Mouse (Mus musculus) liver, adult 10 weeks (tissue): Measurements from ENCODE around the gene Dsp. TPM values are rescaled to one million over a fixed set of nuclear protein-coding genes. Genes with fewer than 3 reads are reported as not detected.

Experiments
- polyA plus RNA-seq: library from polyadenylated mRNA; stranded (reverse); fragments of 350-450 nt; fragmentation: Illumina TruSeq; extraction: RNeasy Lipid Tissue Mini Kit (QIAGEN cat#74804); gene quantifications from one replicate; pipeline ENCODE4 v1.2.3, GENCODE M21; 2014; ENCODE audit warnings: low read depth, low replicate concordance

Dsp gene
- 13.0 TPM for polyA plus RNA-seq

GRCm38 (mm10) chr13:38151069-38151588 is at the start of gene Dsp:
Gene Dsp, plus strand, starts transcription at chr13:38151294.

GRCm38 (mm10) chr13:38204702-38205482 is 53.8 kb downstream of the Dsp start, which contains the start of gene Snrnp48:
Gene Snrnp48, plus strand, starts transcription at chr13:38204938.

Other genes starting within 250 kb of the Dsp start
- 118 TPM for gene Ssr1, start 157.1 kb upstream of the Dsp start, polyA plus RNA-seq
- 15.5 TPM for gene Riok1, start 114.3 kb upstream of the Dsp start, polyA plus RNA-seq
- 0.79 TPM for gene Cage1, start 114.2 kb upstream of the Dsp start, polyA plus RNA-seq
- 36.6 TPM for gene Snrnp48, start 53.6 kb downstream of the Dsp start, polyA plus RNA-seq
- gene Bmp6, start 193.8 kb downstream of the Dsp start, polyA plus RNA-seq: 1.4 TPM